Mouse (Mus musculus): ENCODE data around the gene Tsc22d1.

The Tsc22d1 gene

DNA sequence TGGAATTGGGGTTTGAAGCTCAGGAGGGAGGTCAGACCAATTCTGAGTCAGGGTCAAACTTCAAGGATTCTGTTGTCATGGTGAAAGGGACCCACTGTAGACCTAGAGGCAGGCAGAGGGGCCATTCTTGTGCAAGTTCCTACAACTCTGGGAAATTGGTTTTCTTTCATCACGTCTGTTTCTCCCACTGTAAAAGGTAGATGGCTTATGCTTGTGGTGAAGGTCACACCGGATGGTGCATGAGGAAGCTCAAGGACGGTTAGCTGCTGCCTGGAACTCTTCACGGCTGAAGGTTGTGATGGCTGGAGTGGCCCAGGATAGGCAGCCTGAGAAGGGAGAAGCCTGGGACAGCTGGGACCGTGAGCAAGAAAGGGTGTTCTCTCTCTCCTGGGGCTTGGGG lies 103.5 kb downstream of the Tsc22d1 start:
- DNase-seq (ENCODE audit: low spot score in 2 of 2), result no peak

DNA sequence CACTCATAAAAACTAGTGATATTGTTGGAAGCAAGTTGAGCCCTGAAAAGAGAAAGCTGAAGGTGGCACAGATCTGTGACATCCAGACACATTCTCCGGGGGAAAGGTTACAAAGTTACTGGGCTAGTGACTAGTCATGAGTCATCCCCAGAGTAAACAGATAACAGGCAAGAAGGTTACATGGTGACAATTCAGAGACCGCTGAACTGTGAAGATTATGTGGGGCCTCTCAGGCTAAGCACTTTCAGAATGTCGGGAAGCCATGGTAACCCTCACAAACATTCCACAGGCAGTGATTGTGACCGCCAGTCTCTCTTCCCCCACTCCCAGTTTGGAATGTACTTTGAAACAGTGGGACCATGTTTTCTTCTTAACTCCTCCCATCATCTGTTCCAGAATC lies 105.8 kb downstream of the Tsc22d1 start:
- DNase-seq (ENCODE audit: low spot score in 2 of 2), result no peak

- DNase-seq (ENCODE audit: low spot score in 2 of 2), result no peak
Observed at GRCm38 (mm10) chr14:76521308-76521707, 106.5 kb downstream of the Tsc22d1 start.

- DNase-seq (ENCODE audit: low spot score in 2 of 2), result no peak
Observed at GRCm38 (mm10) chr14:76523344-76523743, 108.6 kb downstream of the Tsc22d1 start.

DNA sequence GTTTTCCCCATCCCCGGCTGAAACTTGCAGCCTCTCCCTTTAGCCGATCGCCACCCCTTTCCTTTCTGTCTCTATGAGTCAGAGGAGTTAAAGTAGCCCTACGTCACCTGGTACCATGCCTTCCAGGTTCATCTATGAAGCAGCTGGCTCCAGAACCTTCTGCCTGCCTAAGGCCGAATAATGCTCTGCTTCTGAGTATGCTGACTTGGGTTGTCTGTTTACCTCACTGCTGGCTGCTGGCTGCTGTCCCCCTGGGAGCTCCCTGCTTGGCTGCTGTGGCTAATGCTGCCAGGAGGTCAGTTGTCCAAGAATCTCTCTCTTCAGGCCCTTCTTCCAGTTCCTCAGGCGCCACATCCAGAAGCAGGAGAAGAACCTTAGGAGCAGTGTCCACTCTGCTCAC lies 111.7 kb downstream of the Tsc22d1 start:
- peak; percentile 30 to 51 for DNase-seq (ENCODE audit: low spot score in 2 of 2)

DNA sequence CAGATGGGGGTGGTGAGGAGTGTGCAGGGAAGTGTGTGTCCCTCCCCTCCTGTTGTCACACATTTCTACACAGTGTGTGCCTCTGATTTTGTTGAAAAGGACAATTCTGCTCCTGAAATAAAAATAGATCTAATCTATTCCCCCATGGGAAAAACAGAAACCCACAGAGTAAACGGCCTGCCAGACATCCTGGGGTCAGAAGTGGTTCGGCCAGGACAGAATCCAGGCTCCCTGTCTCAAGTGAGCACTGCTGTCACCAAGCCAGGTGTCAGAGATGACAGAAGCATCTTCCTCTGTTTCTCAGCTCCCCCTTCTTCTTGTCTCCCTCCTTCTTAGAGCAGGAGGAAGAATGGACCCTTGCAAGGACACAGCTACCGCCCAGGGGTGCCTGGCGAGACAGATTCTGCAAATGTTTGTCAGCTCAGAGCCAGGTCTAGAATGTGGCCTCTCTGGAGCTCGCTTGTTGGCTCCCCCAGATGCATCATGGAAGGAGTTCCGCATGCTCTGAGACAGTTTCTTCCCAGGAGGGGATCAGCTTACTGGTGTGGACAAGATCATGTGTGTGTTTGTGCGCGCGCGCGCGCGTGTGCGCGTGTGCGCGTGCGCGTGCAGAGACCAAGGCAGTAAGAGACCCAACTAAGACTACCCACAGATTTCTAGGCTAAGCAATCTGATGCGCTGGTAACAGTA lies 112.4 kb downstream of the Tsc22d1 start:
- peak; percentile 58 to 59 for DNase-seq (ENCODE audit: low spot score in 2 of 2)

DNA sequence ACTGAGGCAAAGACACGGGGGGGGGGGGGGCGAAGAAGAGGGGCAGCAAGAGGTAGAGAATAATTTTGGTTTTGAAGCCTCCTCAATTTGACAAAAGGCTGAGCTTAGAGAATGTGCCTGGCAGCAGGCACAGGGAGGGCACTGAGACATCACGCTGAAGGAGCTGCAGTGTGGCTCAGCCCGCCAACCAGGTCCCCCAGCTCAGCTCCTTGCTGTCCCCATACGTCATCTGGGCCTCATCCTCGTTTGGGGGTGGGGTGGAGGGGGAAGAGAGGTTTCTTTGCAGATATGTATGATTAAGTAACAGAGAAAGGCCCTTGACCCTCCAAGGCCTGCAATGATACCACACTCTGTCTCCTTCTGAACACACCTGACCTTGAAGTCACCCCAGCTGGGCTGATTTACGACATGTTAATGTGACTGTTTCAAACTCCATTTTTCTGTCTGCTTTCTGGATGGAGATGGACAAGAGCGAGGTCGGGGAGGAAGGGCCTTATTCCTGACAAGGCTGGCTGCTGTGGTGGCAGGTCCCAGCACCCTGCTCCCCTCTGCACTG lies 113.1 kb downstream of the Tsc22d1 start:
- no peak for DNase-seq (ENCODE audit: low spot score in 2 of 2)

DNA sequence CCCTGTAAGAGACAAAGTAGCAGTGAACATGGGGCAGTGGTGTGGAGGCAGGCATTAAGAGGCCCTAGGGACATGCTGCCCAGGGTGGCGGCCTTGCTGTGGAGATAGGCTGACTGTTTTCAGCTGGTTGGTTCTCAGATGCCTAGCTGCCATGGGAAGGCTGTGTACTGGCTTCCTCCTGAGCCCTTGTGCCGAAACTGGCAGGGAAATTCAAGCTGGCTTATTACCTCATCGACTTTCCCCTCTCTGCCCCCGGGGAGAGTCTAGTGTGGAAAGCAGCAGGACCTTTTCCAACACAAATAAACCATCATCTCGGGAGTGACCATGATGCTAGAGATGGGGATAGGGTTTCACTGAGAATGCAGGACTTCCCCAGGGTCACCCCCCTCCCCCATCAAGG lies 113.9 kb downstream of the Tsc22d1 start:
- DNase-seq (ENCODE audit: low spot score in 2 of 2), result peak; percentile 45 to 60

DNA sequence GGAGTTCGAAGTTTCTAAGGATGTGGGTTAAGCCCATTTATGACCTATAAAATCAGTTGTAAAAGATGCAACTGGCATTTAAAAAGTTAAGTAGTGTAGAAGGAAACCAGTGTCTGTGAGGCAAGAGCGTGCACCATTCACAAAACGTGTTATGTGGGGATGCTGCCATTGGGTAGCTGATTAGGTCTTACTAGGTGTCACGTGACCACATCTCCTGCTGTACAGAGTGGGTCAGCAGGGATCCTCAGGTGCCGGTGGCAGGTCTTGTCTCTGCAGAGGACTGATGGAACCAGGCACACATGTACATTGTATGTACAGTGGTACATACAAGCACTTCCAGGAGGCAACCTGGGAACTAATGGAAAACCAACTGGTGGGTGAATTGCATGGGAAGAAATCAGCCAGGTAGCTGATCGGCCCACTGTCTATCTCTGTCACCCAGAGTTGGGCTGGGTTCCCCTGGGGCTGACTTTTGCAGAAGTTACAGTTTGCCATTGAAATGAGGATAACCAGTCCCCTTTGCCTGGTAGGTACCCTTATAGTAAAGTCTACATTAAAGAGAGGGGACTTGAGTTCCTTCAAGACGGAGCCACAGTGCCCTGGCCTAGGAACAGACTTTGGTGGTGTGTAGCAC lies 116.4 kb downstream of the Tsc22d1 start:
- DNase-seq (ENCODE audit: low spot score in 2 of 2), result no peak

DNA sequence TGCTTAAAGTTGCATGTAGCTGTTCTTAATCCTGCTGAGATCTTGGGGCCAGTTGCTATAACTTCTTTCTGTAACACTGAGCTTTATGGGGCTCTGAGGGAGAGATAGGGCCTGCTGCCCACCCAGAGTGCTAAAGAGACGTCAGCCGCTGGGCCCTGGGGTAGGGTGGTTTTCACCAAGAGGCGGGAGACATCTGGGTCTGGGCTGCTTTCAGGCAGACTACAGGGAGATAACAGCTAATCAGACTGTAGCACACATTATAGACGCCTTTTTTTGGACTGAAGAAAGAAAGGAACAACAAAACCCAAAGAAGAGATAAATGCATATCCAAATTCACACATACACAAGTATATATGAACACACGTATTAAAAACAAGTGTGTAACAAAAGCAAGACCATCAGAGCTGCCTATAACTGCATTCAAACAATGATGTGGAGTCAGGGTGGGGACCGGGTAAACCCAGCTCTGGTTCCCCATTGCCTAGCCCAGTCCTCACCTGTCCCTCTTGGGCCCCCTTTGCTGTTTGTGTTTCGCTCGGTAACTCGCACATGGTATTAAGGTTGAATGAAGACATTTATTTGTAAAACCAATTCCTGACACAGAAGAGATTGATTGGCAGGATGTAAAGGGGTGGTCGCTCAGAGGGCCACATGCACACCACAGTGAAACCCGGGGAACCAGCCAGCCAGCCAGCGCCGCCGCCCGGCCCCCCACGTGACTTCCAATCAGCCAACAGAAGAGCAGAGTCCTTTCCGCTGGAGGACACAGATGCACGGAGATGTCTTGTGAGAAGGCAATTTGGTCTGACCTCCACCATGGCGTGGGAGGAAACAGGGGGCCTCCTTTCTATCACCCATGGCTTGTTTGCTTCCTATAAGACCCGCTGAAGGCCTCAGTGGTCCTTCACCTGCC lies 117.8 kb downstream of the Tsc22d1 start:
- DNase-seq (ENCODE audit: low spot score in 2 of 2), result no peak

- no peak for DNase-seq (ENCODE audit: low spot score in 2 of 2)
Observed at GRCm38 (mm10) chr14:76533170-76533815, 118.5 kb downstream of the Tsc22d1 start.

- no peak for DNase-seq (ENCODE audit: low spot score in 2 of 2)
Observed at GRCm38 (mm10) chr14:76535096-76535495, 120.3 kb downstream of the Tsc22d1 start.

DNA sequence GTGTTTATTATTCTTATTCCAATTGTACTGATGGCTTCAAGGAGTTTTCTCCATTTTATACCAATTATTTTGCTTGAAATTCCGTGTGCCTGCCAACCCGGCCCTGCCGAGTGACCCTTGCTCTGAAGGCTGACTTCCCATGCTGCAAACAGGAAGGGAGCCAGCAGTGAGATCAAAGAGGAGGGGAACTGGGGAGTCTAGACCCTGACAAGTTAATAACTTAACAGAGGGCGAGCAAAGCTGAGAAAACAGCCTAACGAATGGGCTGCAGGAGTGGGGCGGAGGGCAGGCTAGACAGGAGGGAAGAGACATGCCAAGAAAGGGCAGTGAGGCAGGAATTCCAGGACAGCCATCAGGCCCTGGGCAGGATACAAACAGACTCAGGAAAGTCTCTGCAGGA lies 122.2 kb downstream of the Tsc22d1 start:
- no peak for DNase-seq (ENCODE audit: low spot score in 2 of 2)

DNA sequence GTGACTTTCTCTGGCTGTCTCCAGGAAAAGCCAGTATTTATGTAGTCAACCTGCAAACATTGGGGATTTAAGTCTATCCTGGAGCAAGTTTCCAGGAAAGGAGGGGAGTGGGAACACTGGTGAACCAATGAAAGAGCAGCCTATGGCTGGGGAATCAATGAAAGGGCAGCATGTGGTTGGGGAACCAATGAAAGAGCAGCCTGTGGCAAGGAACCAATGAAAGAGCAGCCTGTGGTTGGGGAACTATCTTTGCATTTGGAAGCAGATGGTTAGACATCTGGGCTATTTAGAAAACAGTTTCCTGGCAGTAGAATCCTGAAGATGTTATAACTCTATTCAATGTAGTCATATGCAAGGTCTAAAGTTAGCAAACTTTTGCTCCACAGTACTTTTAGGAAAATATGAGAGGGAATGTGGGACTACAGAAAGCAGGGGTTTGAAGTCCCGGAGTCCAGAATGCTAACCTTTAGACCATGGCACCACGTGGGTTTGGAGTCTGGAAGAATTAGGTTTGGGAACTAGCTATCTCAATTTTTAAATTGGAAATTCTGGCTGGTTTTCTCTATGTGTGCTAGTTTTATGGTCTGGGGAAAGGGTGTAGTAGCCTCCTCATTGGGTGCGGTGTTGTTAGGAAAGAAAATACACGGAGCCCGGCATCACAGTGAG lies 125.4 kb downstream of the Tsc22d1 start:
- DNase-seq (ENCODE audit: low spot score in 2 of 2), result no peak

DNA sequence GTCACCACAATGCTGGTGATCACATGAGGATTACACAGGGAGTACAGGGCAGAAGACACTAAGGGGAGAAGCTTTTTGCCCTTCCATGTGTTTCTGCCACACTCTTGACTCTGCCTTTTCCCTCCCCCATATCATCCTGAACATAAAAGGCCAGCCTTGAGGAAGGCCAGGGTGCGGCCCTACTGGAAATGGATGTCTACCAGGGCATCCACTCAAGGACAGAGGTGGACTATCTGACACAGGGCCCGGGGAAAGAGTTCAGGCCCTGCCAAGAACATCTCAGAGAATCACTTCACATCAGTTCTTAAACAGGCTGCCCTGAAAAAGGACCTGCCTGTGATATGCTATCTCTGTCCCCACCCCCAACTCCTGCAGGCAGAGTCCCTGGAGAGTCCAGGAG lies 126.6 kb downstream of the Tsc22d1 start:
- no peak for DNase-seq (ENCODE audit: low spot score in 2 of 2)

GRCm38 (mm10) chr14:76544136-76544535 lies 129.4 kb downstream of the Tsc22d1 start:
- DNase-seq (ENCODE audit: low spot score in 2 of 2), result no peak

DNA sequence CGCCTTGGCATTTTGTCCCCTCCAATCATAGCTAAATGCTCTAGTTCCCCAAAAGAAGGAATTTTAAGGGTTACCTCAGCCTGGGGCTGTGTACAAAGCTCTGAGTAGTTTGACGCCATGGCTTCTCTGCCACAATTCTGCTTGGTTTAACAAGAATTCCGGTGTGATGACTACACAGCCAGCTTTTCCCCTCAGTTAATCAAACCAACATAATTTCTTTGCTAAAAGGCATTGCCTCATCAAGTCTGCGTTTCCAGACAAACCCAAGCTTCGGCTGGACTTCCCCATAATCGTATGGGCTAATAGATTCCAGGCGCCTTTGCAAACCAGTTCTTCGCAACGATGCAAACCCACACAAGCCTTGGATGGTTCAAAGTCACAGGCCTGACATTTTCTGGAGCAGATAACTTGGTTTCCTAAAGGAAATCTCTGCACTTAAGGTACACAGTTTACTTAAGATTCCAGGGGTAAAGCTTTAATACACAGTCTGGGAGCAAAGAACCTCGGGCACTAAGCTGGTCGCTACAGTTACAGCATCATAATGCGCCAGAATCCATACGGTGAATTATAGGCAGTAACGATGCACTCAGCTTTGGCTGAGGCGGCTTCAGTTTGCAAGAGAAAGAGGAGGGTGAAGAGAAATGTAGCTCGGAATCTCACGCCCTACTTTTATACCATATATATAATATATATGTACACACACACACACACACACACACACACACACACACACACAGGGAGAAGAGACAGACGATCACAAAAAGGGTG lies 140.7 kb downstream of the Tsc22d1 start:
- DNase-seq (ENCODE audit: low spot score in 2 of 2), result no peak

DNA sequence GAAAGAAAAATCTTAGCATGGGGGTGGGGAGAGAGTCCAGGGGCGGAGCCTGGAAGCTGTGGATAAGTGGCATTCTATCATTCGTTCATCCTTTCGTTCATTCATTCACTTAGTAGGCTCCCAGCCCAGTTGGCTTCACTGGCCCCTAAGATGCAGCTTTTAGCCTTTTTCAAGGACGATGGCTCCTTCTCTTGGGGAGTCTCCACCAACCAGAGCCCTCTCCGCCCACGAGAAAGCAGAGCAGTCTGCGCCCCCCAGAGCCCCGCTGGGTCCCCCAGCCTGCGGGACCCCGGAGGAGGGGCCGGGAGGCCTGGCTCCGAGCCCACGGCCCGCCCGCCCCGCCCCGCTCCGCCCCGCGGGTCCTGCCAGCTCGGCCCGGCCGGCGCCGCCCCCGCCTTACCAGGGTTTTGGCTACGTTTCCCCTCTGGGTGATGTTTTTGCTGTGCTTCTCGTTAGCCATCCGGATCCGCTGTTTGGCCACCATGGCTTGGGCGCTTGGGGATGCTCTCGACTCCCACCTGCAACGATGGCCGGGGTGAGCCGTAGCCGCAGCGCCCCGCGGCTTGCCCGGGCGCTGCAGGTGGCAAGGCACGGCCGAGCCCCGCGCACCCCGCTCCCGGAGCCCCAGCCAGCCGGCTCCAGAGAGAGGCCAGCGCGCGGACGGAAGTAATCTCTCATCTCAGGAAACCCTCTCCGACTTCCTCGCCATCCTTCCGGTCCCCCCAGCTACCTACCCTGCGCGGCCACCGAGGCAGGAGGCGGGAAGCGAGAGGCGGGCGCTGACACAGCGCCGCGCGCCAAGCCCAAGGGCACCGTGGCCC lies 141.5 kb downstream of the Tsc22d1 start:
- DNase-seq (ENCODE audit: low spot score in 2 of 2), result peak; percentile 43 to 56

DNA sequence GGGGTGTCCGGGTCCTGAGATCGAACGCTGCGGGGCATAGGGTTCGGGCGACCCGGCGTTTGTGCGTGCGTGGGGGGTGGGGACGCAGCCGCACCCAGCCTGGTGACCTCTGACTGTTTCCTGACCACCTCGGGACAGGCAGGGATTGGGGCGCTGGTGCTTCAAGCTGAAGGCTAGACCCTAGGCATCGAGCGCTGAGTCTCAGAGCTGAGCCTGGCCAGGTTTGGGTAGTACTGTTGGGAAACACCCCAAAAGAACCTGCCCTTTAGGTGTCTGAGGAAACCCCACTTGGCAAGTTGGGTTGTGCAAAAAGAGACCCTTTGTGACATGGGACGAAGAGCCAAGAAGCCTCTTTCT lies 142.1 kb downstream of the Tsc22d1 start, which contains the start of gene Serp2:
TSS of gene Serp2 (minus strand) at position 38 of the 357 bp plus-strand sequence.
- peak in 1 of 2 experiments; percentile 14 for DNase-seq (ENCODE audit: low spot score in 2 of 2)
